7 mouse cellular contexts compared by ENCODE assay signal in the genomic region with DNA sequence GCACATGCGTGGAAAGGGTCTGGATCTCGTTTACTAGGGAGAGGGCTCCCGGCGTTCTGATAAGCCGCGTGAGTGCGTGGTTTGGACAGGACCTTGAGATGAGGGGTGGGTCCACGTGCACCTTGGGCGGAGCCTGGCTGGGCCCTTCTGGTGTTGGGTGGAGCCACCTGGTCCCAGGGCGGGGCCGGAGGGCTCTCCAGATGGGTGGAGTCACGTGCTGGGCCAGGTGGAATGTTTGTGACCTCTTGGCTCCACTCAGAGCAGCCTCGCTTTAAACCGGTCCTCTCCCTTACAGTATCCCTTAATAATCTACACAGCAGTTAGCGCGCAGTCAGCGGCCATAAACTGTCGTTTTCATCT. TPM values are rescaled to one million over a fixed set of nuclear protein-coding genes. Genes with fewer than 3 reads are reported as not detected.
A peak's percentile ranks its signal among the peaks of the same experiment; 100 is the strongest.
DNase-seq lines count a peak whose midpoint lies in the region; ATAC-seq and TF ChIP-seq lines count a peak whose summit lies in the region.

No protein-coding gene starts in this region.

- ATAC-seq in kidney, embryonic 14.5 days (ENCODE audit: low FRiP score, low TSS enrichment), result peak; percentile 58; the same call in 1 of the 2 replicates

- 13% methylated on average over 18 of the region's 18 CpGs for WGBS in kidney, embryonic 14.5 days
- 47% methylated on average over 18 of the region's 18 CpGs for WGBS in lung, adult 2 months

- H3K27ac ChIP-seq in kidney, embryonic 14.5 days (ENCODE audit: low read depth, low read length), result no peak overlapping the region

- peaks cover 77% of the 10 kb centered on the region for H3K27me3 ChIP-seq in E14TG2a.4 (ENCODE audit: insufficient read depth, low read length)
- peaks cover 36% of the 10 kb centered on the region for H3K27me3 ChIP-seq in kidney, embryonic 14.5 days (ENCODE audit: control insufficient read depth, insufficient read depth, low read length)

- H3K9me3 ChIP-seq in E14TG2a.4 (ENCODE audit: low read length), result no peaks in the 10 kb centered on the region
- no peaks in the 10 kb centered on the region for H3K9me3 ChIP-seq in kidney, embryonic 14.5 days (ENCODE audit: control insufficient read depth, low read length)

- peaks cover 54% of the 10 kb centered on the region for H3K4me1 ChIP-seq in E14TG2a.4 (replicated peaks; ENCODE audit: low read depth, low read length)
- peaks cover 14% of the 10 kb centered on the region for H3K4me1 ChIP-seq in kidney, embryonic 14.5 days (ENCODE audit: control insufficient read depth, insufficient read depth, low read length)
- H3K4me1 ChIP-seq in lung, adult 2 months (ENCODE audit: control insufficient read depth, insufficient read depth, low read length), result no peaks in the 10 kb centered on the region

- peak overlapping the region; percentile 70 for H3K4me3 ChIP-seq in E14TG2a.4 (replicated peaks; ENCODE audit: low read length)
- H3K4me3 ChIP-seq in kidney, embryonic 14.5 days (ENCODE audit: low read length), result peak overlapping the region; percentile 17; the same call in 1 of the 2 replicates
- no peak overlapping the region for H3K4me3 ChIP-seq in lung, adult 2 months (replicated peaks; ENCODE audit: extremely low read depth, low read depth, low read length)

- TF ChIP-seq POLR2A in lung, adult 2 months (IDR thresholded peaks at IDR 0.05; ENCODE audit: borderline replicate concordance, extremely low read depth, low read depth, low read length), result peak; percentile 31; the same call in 1 of the 2 replicates

- TF ChIP-seq CTCF in E14TG2a.4 (conservative IDR thresholded peaks at IDR 0.05; ENCODE audit: low read length), result no peak
- TF ChIP-seq CTCF in lung, adult 2 months (IDR thresholded peaks at IDR 0.05; ENCODE audit: insufficient read depth, low read length), result no peak

- H3K9ac ChIP-seq in kidney, embryonic 14.5 days (ENCODE audit: low read depth, low read length), result no peak overlapping the region

- H3K36me3 ChIP-seq in E14TG2a.4 (ENCODE audit: insufficient read depth, low read length), result no peaks in the 10 kb centered on the region
- no peaks in the 10 kb centered on the region for H3K36me3 ChIP-seq in kidney, embryonic 14.5 days (ENCODE audit: control insufficient read depth, insufficient read depth, low read length)

- DNase-seq in ES-CJ7 (ENCODE audit: low read depth, low spot score), result peak; percentile 84
- DNase-seq in lung, adult 2 months, result peak; percentile 84
- DNase-seq in adrenal gland, postnatal 36 days, result no peak
- no peak for DNase-seq in adrenal gland, adult 2 months
- no peak for DNase-seq in layer of hippocampus, postnatal 14 days (ENCODE audit: low spot score in 2 of 2)

- H3K4me2 ChIP-seq in kidney, embryonic 14.5 days (replicated peaks; ENCODE audit: low read depth, low read length), result peak overlapping the region; percentile 36

RNA-seq across cellular contexts. Expression of a gene that starts 5.1 kb away (rescaled TPM):
- 0.32 and 0.90 TPM in 2 replicates for polyA plus RNA-seq in kidney, embryonic 14.5 days (2014; fragmentation: Nextera tagmentation; extraction: Ambion mirVana)
- 46.8 and 47.3 TPM in 2 replicates for polyA plus RNA-seq in lung, adult 2 months (2012; rRNA removed)
- 10 to 100 TPM; 29.3 to 50.8 TPM for total RNA-seq in adrenal gland, postnatal 36 days (2021)
- 10 to 100 TPM; 23.1 to 35.5 TPM for total RNA-seq in adrenal gland, adult 2 months (2021)
- 21.5 and 29.9 TPM in 2 replicates for polyA plus RNA-seq in adrenal gland, adult 2 months (2012; rRNA removed)
- 1 to 10 TPM; 1.6 to 1.9 TPM for total RNA-seq in layer of hippocampus, postnatal 14 days (2021)

RNA-seq across cellular contexts. Expression of a gene that starts 25.2 kb away (rescaled TPM):
- 297 and 364 TPM in 2 replicates for polyA plus RNA-seq in kidney, embryonic 14.5 days (2014; fragmentation: Nextera tagmentation; extraction: Ambion mirVana)
- 413 and 456 TPM in 2 replicates for polyA plus RNA-seq in lung, adult 2 months (2012; rRNA removed)
- total RNA-seq in adrenal gland, postnatal 36 days (2021), result 100 to 1,000 TPM; 249 to 251 TPM
- total RNA-seq in adrenal gland, adult 2 months (2021), result 100 to 1,000 TPM; 220 to 280 TPM
- polyA plus RNA-seq in adrenal gland, adult 2 months (2012; rRNA removed), result 331 and 392 TPM in 2 replicates
- total RNA-seq in layer of hippocampus, postnatal 14 days (2021), result 100 to 1,000 TPM; 525 to 527 TPM

RNA-seq across cellular contexts. Expression of a gene that starts 38.1 kb away (rescaled TPM):
- polyA plus RNA-seq in kidney, embryonic 14.5 days (2014; fragmentation: Nextera tagmentation; extraction: Ambion mirVana), result 9.5 and 9.6 TPM in 2 replicates
- 44.3 and 53.7 TPM in 2 replicates for polyA plus RNA-seq in lung, adult 2 months (2012; rRNA removed)
- total RNA-seq in adrenal gland, postnatal 36 days (2021), result 1 to 10 TPM; 2.6 to 3.6 TPM
- total RNA-seq in adrenal gland, adult 2 months (2021), result 1 to 10 TPM; 2.6 to 3.4 TPM
- 10.0 and 17.2 TPM in 2 replicates for polyA plus RNA-seq in adrenal gland, adult 2 months (2012; rRNA removed)
- total RNA-seq in layer of hippocampus, postnatal 14 days (2021), result 1 to 10 TPM; 5.6 to 9.0 TPM

RNA-seq across cellular contexts. Expression of a gene that starts 54.0 kb away (rescaled TPM):
- 59.8 and 63.3 TPM in 2 replicates for polyA plus RNA-seq in kidney, embryonic 14.5 days (2014; fragmentation: Nextera tagmentation; extraction: Ambion mirVana)
- polyA plus RNA-seq in lung, adult 2 months (2012; rRNA removed), result 56.5 and 70.8 TPM in 2 replicates
- total RNA-seq in adrenal gland, postnatal 36 days (2021), result 100 to 1,000 TPM; 112 to 130 TPM
- total RNA-seq in adrenal gland, adult 2 months (2021), result 100 to 1,000 TPM; 146 to 151 TPM
- 49.7 and 54.1 TPM in 2 replicates for polyA plus RNA-seq in adrenal gland, adult 2 months (2012; rRNA removed)
- 10 to 100 TPM; 88.1 to 93.8 TPM for total RNA-seq in layer of hippocampus, postnatal 14 days (2021)

RNA-seq across cellular contexts. Expression of a gene that starts 58.6 kb away (rescaled TPM):
- polyA plus RNA-seq in kidney, embryonic 14.5 days (2014; fragmentation: Nextera tagmentation; extraction: Ambion mirVana), result 161 and 169 TPM in 2 replicates
- polyA plus RNA-seq in lung, adult 2 months (2012; rRNA removed), result 18.7 and 20.7 TPM in 2 replicates
- total RNA-seq in adrenal gland, postnatal 36 days (2021), result 10 to 100 TPM; 20.4 to 25.3 TPM
- total RNA-seq in adrenal gland, adult 2 months (2021), result 10 to 100 TPM; 19.7 to 28.0 TPM
- polyA plus RNA-seq in adrenal gland, adult 2 months (2012; rRNA removed), result 24.6 and 26.2 TPM in 2 replicates
- 10 to 100 TPM; 17.3 to 18.1 TPM for total RNA-seq in layer of hippocampus, postnatal 14 days (2021)

Comparison
In these comparisons a context has a peak if more than half of its experiments do, and no peak if none do; other contexts are left out.
1. DNase-seq: peak in ES-CJ7 (single experiment) and lung, adult 2 months (single experiment); none in adrenal gland, postnatal 36 days (0 of 2), adrenal gland, adult 2 months (single experiment) and layer of hippocampus, postnatal 14 days (0 of 2).
2. RNA of a gene that starts 5.1 kb away (total RNA-seq): 29.3 to 50.8 TPM in adrenal gland, postnatal 36 days and 23.1 to 35.5 TPM in adrenal gland, adult 2 months; 1.6 to 1.9 TPM in layer of hippocampus, postnatal 14 days; every median in the first group is over 4 times any median in the second.